Mouse (Mus musculus): ENCODE measurements around the gene Abca13. TPM values are rescaled to one million over a fixed set of nuclear protein-coding genes. Genes with fewer than 3 reads are reported as not detected.

Abca13 gene
- total and polyA plus RNA-seq, 3 experiments, result under 0.01 to 0.03 (median 0.03) TPM

DNA sequence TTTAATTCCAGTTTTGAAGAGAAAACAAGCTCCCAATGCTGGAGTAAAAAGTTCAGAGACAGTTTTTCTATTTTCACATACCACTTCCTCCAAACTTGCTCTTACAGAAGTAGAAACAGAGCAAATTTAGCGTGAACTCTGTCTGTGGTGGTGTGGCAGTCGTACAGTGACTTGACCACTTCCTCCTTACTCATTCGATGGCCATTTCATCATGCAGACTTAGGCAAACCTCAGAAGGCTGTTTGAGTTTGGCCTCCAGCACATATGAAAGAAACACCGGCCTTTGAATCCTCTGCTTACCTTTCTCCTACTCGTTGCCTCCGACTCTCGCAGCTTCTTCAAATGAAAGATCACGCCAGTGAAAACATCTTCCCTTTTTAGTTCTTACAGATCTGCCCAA lies 340.0 kb downstream of the Abca13 start:
- H3K4me3 ChIP-seq (replicated peaks in 1 of 3; ENCODE audit: low read depth in 2 of 3, low read length in 2 of 3, poor library complexity in 1 of 3), result no peak overlapping the region
- no peaks in the 10 kb centered on the region for H3K27me3 ChIP-seq (replicated peaks)
- no peaks in the 10 kb centered on the region for H3K36me3 ChIP-seq (replicated peaks in 1 of 2; ENCODE audit: control insufficient read depth in 1 of 2, insufficient read depth in 1 of 2, low read length in 1 of 2)
- no peak overlapping the region for H3K9ac ChIP-seq (ENCODE audit: insufficient read depth, low read depth)
- in situ Hi-C loops (cut with MboI; ENCODE audit: low pct_ligation_motif_present, low pct_unique_long_range_greater_than_20kb, low sequenced_read_pairs) (no loop called here), dilution Hi-C loops (cut with MboI; ENCODE audit: extremely low pct_ligation_motif_present, extremely low pct_unique_long_range_greater_than_20kb, low sequenced_read_pairs) (no loop called here)
- no peak overlapping the region for H3K27ac ChIP-seq (ENCODE audit: insufficient read depth, low read depth)
- peak; percentile 45 for DNase-seq (ENCODE audit: extremely low read depth)
- H3K4me1 ChIP-seq (ENCODE audit: control insufficient read depth in 1 of 2, insufficient read depth in 2 of 2), result no peaks in the 10 kb centered on the region
- no peaks in the 10 kb centered on the region for H3K79me2 ChIP-seq (replicated peaks; ENCODE audit: control insufficient read depth, extremely low read depth, insufficient read depth, poor library complexity, severe bottlenecking)
- no peak for TF ChIP-seq E2F4 (IDR thresholded peaks at IDR 0.05; ENCODE audit: insufficient replicate concordance, low read depth, low read length)
- no peak for TF ChIP-seq ZMIZ1 (IDR thresholded peaks at IDR 0.05; ENCODE audit: low read depth, low read length)
- no peak for TF ChIP-seq RAD21 (IDR thresholded peaks at IDR 0.05; ENCODE audit: low read depth, low read length)
- no peak; the same call in 1 of the 2 replicates for TF ChIP-seq EP300 (IDR thresholded peaks at IDR 0.05; ENCODE audit: low read length)
- TF ChIP-seq HCFC1 (IDR thresholded peaks at IDR 0.05; ENCODE audit: low read depth, low read length), result no peak
- H3K4me2 ChIP-seq (ENCODE audit: insufficient read depth, low read depth, poor library complexity, severe bottlenecking), result no peak overlapping the region
- peaks cover 49% of the 10 kb centered on the region for H3K9me3 ChIP-seq (replicated peaks; ENCODE audit: low read length)

DNA sequence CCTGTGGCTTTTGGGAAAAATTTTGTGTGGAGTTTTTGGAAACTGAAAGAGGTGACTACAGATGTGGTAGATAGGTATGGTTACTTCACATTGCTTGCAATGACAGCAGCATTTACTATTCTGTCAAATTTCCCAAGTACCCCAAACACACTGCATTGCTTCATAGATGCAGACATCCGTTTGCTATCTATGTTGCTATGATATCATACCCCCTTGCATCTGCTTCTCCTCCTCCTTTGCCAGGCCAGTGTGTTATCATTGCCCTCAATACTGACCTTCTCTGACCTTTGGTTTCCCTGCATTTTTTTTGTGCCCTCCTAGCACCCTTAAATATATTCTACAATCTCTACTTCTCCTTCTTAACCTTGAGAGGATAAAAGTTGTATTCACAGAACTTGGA lies 341.4 kb downstream of the Abca13 start:
- TF ChIP-seq ZNF384 (IDR thresholded peaks at IDR 0.05; ENCODE audit: low read depth, low read length) (no peak), RCOR1 (conservative IDR thresholded peaks at IDR 0.05; ENCODE audit: low read depth, low read length) (no peak), TBP (conservative IDR thresholded peaks at IDR 0.05; ENCODE audit: low read depth, low read length) (no peak), UBTF (IDR thresholded peaks at IDR 0.05; ENCODE audit: low read depth, low read length) (no peak), GABPA (IDR thresholded peaks at IDR 0.05; ENCODE audit: insufficient replicate concordance, low read depth, low read length) (no peak), MAX (IDR thresholded peaks at IDR 0.05; ENCODE audit: low read length) (no peak)
- no peaks in the 10 kb centered on the region for H3K79me2 ChIP-seq (replicated peaks; ENCODE audit: control insufficient read depth, extremely low read depth, insufficient read depth, poor library complexity, severe bottlenecking)
- peaks cover 52% of the 10 kb centered on the region for H3K9me3 ChIP-seq (replicated peaks; ENCODE audit: low read length)
- H3K36me3 ChIP-seq (replicated peaks in 1 of 2; ENCODE audit: control insufficient read depth in 1 of 2, insufficient read depth in 1 of 2, low read length in 1 of 2), result no peaks in the 10 kb centered on the region
- in situ Hi-C loops (cut with MboI; ENCODE audit: low pct_ligation_motif_present, low pct_unique_long_range_greater_than_20kb, low sequenced_read_pairs) (no loop called here), dilution Hi-C loops (cut with MboI; ENCODE audit: extremely low pct_ligation_motif_present, extremely low pct_unique_long_range_greater_than_20kb, low sequenced_read_pairs) (no loop called here)
- H3K4me3 ChIP-seq (replicated peaks in 1 of 3; ENCODE audit: low read depth in 2 of 3, low read length in 2 of 3, poor library complexity in 1 of 3), result no peak overlapping the region
- H3K27ac ChIP-seq (ENCODE audit: insufficient read depth, low read depth), result no peak overlapping the region
- no peak for DNase-seq (ENCODE audit: extremely low read depth)
- H3K4me1 ChIP-seq (ENCODE audit: control insufficient read depth in 1 of 2, insufficient read depth in 2 of 2), result no peaks in the 10 kb centered on the region
- H3K27me3 ChIP-seq (replicated peaks), result no peaks in the 10 kb centered on the region
- H3K9ac ChIP-seq (ENCODE audit: insufficient read depth, low read depth), result no peak overlapping the region
- H3K4me2 ChIP-seq (ENCODE audit: insufficient read depth, low read depth, poor library complexity, severe bottlenecking), result no peak overlapping the region

DNA sequence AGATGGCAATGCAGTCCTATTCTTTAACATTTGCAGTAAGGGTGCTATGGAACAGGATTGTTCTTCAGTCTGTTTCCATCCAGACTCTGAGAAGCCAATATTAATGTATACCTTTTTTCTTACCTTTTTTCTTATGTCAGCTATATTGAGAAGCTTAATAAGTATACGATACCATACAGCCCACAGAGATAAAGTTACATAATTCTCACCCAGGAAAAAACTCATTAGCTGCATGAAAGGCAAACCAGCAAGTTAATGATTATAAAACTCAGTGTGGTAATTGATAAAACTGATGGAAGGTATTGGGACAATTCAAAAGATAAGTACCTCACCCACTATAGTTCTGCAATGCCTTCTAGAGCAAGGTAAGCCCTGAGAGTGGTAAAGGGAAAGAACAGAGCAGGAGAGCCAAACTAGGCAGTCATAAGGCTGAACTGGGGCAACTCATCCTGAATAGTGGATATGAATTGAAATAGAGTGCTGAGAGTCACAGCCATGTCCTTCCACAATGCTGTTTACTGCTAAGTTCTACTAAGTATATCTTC lies 342.0 kb downstream of the Abca13 start:
- no peak overlapping the region for H3K9ac ChIP-seq (ENCODE audit: insufficient read depth, low read depth)
- TF ChIP-seq MYC (IDR thresholded peaks at IDR 0.05; ENCODE audit: low read depth, low read length) (no peak), SIN3A (IDR thresholded peaks at IDR 0.05; ENCODE audit: low read length) (no peak), HCFC1 (IDR thresholded peaks at IDR 0.05; ENCODE audit: low read depth, low read length) (no peak), ETS1 (conservative IDR thresholded peaks at IDR 0.05; ENCODE audit: low read depth, low read length) (no peak), NELFE (IDR thresholded peaks at IDR 0.05; ENCODE audit: low read depth, low read length) (no peak), NRF1 (IDR thresholded peaks at IDR 0.05; ENCODE audit: low read depth, low read length) (no peak), JUN (IDR thresholded peaks at IDR 0.05; ENCODE audit: insufficient read depth, low read depth, low read length) (no peak)
- in situ Hi-C loops (cut with MboI; ENCODE audit: low pct_ligation_motif_present, low pct_unique_long_range_greater_than_20kb, low sequenced_read_pairs) (no loop called here), dilution Hi-C loops (cut with MboI; ENCODE audit: extremely low pct_ligation_motif_present, extremely low pct_unique_long_range_greater_than_20kb, low sequenced_read_pairs) (no loop called here)
- no peak overlapping the region for H3K27ac ChIP-seq (ENCODE audit: insufficient read depth, low read depth)
- no peak overlapping the region for H3K4me3 ChIP-seq (replicated peaks in 1 of 3; ENCODE audit: low read depth in 2 of 3, low read length in 2 of 3, poor library complexity in 1 of 3)
- no peaks in the 10 kb centered on the region for H3K27me3 ChIP-seq (replicated peaks)
- H3K4me2 ChIP-seq (ENCODE audit: insufficient read depth, low read depth, poor library complexity, severe bottlenecking), result no peak overlapping the region
- H3K79me2 ChIP-seq (replicated peaks; ENCODE audit: control insufficient read depth, extremely low read depth, insufficient read depth, poor library complexity, severe bottlenecking), result no peaks in the 10 kb centered on the region
- H3K9me3 ChIP-seq (replicated peaks; ENCODE audit: low read length), result peaks cover 53% of the 10 kb centered on the region
- DNase-seq (ENCODE audit: extremely low read depth), result no peak
- no peaks in the 10 kb centered on the region for H3K36me3 ChIP-seq (replicated peaks in 1 of 2; ENCODE audit: control insufficient read depth in 1 of 2, insufficient read depth in 1 of 2, low read length in 1 of 2)
- no peaks in the 10 kb centered on the region for H3K4me1 ChIP-seq (ENCODE audit: control insufficient read depth in 1 of 2, insufficient read depth in 2 of 2)

Measured in CH12.LX (cell line).